Mouse (Mus musculus): ENCODE measurements around the gene Hnrnpd.

Gene Hnrnpd

DNA sequence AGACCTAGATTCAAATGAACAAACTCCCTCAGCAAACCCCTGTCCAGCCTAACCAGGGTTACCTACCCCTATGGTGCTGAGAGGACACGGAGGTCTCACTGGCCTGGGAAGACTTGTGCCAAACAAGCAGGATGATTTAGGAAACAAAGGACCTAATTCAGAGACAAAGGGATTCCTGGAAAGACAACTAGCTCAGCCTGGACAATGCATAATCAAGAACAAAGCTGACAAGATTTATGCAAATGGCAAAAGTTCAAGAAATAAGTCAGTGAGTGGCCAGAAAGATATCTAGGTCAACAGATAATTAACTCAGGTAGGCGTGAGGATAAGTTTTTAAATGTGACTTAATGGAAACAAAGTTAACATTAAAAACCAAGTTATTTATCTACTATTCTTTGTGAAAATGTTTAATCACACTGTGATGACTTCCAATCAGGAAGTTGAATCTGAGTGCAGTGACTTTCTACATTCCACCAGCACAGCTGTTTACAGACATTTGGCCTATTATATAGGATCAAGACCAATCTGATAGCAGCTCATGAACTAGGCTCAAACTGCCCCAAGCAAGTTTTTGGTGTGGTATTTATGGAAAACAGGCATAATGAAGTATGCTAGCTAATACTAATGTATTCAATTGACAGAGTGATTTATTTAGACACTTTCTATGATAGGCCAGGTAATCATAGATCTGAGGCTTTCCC lies 19.4 kb downstream of the Hnrnpd start:
- DNase-seq (ENCODE audit: low spot score) = no peak

DNA sequence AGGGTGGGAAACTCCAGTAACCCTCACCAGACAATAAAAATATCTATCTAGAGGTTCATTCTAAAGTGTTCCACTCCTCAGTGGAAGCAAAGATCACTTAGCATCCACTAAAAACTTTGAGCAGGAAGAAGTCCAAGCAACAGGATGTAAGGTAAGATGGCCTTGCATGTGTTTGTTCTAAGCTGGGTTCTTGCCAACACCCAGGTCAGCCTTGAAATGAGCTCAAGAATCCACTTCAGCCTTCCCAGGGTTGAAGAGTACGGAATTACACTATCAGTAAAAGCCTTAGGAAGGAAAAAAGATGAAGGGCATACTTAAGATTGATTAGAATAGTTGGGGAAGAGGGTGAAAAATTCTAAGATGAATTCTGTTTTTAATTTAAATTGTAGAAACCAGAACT lies 20.1 kb downstream of the Hnrnpd start:
- DNase-seq (ENCODE audit: low spot score) = no peak

DNA sequence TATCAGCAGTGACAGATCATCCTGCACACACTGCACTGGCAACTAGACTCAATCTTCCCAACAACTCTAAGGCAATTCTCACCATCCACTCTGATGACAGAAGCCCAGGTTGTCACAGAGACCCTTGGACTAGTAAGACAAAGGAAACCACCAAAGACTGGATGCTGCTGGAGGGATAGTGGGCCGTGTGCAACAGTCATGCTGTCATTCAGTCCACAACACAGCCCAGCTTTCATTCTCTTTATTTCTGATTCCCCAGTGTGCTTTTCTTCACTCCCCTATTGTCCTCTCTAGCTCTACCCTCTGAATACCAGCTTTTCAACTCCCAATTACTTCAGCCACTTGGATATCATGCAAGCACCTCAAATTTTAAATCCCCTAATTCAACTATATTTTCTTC lies 24.9 kb downstream of the Hnrnpd start:
- DNase-seq (ENCODE audit: low spot score) = peak; percentile 55

- DNase-seq (ENCODE audit: low spot score) = no peak
Measured at GRCm38 (mm10) chr5:99952513-99952912, 26.2 kb downstream of the Hnrnpd start.

GRCm38 (mm10) chr5:99941776-99942502 lies 36.8 kb downstream of the Hnrnpd start:
- no peak for DNase-seq (ENCODE audit: low spot score)

DNA sequence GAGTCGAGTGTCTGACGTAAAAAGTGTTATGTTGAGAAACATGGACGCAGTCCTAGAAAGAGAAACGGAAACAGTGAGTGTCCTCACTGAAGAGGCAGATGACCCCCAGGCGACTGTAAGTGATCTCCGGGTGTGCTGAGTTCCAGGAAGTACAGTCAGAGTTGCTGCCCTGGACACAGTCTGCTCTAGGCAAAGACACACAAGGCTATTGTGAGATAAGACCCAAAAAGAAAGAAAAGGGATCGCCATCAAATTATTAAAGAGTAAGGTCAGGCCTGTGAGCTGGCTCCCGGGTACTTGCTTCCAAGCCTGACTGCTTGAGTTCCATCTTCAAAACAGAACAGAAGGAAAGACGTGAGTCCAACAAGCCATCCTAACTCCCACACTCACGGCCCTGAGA lies 37.5 kb downstream of the Hnrnpd start:
- no peak for DNase-seq (ENCODE audit: low spot score)

DNA sequence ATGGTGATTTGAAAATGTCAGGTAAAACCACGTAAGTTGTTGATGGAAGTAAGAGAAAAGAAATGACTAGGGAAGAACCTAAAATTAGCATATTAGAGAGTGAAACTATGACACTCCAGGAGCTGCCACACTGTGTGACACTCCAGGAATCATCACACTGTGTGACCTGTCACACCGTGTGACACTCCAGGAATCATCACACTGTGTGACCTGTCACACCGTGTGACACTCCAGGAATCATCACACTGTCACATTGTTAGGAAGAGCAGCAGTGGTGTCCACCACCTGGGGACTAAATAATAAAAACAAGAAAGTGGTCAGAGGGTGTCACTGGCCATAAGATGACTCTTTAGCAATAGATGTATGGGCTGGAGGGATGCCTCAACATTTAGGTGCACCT lies 39.3 kb downstream of the Hnrnpd start:
- no peak for DNase-seq (ENCODE audit: low spot score)

- DNase-seq (ENCODE audit: low spot score) = no peak
Measured at GRCm38 (mm10) chr5:99931910-99932309, 46.8 kb downstream of the Hnrnpd start.

DNA sequence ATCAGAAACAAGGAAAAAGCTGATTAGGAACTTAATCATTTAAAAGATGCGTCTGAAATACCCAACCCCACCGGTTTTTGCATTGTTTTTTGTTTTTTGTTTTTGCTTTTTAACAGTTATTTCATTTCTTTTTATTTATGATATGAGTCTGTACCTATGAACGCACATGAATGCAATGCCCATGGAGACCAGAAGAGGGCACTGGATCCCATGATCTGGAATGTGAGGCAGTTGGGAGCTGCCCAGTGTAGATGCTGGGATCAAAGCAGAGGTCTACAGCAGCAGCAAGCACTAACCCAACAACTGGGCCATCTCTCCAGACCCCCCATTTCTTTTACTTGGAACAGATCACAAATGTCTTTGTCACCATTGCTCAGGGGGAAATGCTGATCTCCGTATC lies 50.8 kb downstream of the Hnrnpd start:
- DNase-seq (ENCODE audit: low spot score) = peak; percentile 70

GRCm38 (mm10) chr5:99922033-99922432 lies 56.7 kb downstream of the Hnrnpd start:
- no peak for DNase-seq (ENCODE audit: low spot score)

DNA sequence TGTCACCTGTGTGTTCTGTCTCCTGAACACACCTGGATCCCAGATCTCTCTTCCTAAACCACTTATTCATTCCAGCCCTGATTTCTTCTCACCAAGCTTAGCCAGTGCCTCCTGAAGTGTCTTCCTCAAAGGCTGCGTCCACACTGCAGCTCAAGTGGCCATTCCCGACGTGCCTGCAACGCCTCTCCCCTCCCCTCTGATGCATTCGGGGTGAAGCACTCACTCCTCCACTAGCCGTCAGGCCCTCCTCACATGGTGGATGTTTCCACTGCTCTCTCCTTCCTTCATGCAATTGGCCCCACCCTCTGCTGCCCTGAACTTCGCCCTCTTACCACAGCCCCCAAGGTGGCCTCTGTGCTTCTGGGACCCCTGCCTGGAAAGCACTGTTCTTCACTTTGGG lies 63.2 kb downstream of the Hnrnpd start:
- no peak for DNase-seq (ENCODE audit: low spot score)

GRCm38 (mm10) chr5:99906181-99906956 lies 72.4 kb downstream of the Hnrnpd start, which contains the start of gene Vamp9:
Gene Vamp9 (plus strand): TSS chr5:99906254.
- DNase-seq (ENCODE audit: low spot score) = peak; percentile 98

Data from embryo, embryonic 10 days (tissue).